Mouse (Mus musculus): Measurements from ENCODE around the gene Scp2d1.
"Not testable (repeated sequence)": the region's sequence is repeated elsewhere in the genome, so short reads cannot be mapped to it uniquely, and the experiment has no call there.

Scp2d1 gene

DNA sequence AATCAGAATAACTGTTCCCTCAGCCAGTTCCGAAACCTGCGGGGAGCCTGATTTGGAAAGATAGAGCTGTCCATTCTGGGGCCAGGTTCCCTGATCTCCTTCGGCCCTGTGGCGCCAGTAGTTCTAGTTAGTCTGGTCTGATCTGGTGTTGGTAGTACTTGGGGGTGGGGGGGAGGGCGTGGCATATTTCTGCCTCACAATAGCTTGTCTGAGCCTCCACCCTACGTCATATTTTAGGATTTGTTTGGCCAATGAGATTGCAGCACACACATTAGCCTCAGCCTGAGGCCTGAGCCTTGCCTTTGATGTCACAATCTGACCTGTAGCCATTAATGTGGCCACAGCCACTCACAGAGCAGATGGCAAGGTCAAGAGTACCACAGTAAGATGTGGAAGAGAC is at the start of gene Scp2d1:
TSS of gene Scp2d1 (plus strand) at position 301 of the 400 bp plus-strand sequence.
- not testable (repeated sequence) for H3K9me3 ChIP-seq (ENCODE audit: low read length); H3K36me3 ChIP-seq (ENCODE audit: insufficient read depth, low read length); H3K4me1 ChIP-seq (replicated peaks; ENCODE audit: low read depth, low read length); H3K4me3 ChIP-seq (replicated peaks; ENCODE audit: low read length); H3K27me3 ChIP-seq (ENCODE audit: insufficient read depth, low read length)

DNA sequence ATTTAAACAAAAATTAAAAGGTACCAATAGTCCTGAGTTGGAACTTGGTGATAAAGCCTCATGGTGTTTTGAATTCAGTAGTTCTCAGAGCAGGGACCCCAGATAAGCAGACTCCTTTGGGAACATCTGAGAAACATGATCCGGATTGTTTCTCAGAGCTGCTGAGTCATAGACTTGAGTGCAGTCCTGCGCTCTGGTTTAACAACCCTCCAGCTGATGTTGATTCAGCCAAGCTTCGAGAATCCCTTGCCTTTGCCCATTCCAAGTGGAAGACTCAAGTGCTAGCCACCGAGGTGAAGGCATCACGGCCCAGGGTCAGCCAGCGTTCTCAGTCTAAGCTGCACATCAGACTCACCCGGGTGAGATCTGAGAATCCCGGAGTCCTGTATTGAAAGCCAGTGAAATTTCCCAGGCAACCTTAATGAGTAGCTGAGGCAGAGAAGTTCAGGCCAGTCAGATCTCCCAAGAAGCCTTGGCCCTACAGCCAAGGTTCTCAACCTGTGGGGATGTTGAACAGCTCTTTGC is 48.8 kb upstream of the Scp2d1 start:
- Histone ChIP-seq H3K9me3 (ENCODE audit: low read length) (no peaks in the 10 kb centered on the region), H3K36me3 (ENCODE audit: insufficient read depth, low read length) (no peaks in the 10 kb centered on the region), H3K4me1 (replicated peaks; ENCODE audit: low read depth, low read length) (0 out of 2 replicates have a peak, but pooled peaks cover 6% of the 10 kb centered on the region), H3K27me3 (ENCODE audit: insufficient read depth, low read length) (no peaks in the 10 kb centered on the region), H3K4me3 (replicated peaks; ENCODE audit: low read length) (no peak overlapping the region)
- no peak for TF ChIP-seq POU5F1 (IDR thresholded peaks at IDR 0.05; ENCODE audit: borderline replicate concordance, low read length)
- no peak for TF ChIP-seq NANOG (IDR thresholded peaks at IDR 0.05; ENCODE audit: borderline replicate concordance, low read length)
- TF ChIP-seq CTCF (conservative IDR thresholded peaks at IDR 0.05; ENCODE audit: low read length), result no peak

- no peak overlapping the region for H3K4me3 ChIP-seq (replicated peaks; ENCODE audit: low read length)
- H3K36me3 ChIP-seq (ENCODE audit: insufficient read depth, low read length), result no peaks in the 10 kb centered on the region
- H3K4me1 ChIP-seq (replicated peaks; ENCODE audit: low read depth, low read length), result 0 out of 2 replicates have a peak, but pooled peaks cover 6% of the 10 kb centered on the region
- TF ChIP-seq POU5F1 (IDR thresholded peaks at IDR 0.05; ENCODE audit: borderline replicate concordance, low read length), result no peak
- no peak for TF ChIP-seq CTCF (conservative IDR thresholded peaks at IDR 0.05; ENCODE audit: low read length)
- TF ChIP-seq NANOG (IDR thresholded peaks at IDR 0.05; ENCODE audit: borderline replicate concordance, low read length), result no peak
- H3K9me3 ChIP-seq (ENCODE audit: low read length), result no peaks in the 10 kb centered on the region
- no peaks in the 10 kb centered on the region for H3K27me3 ChIP-seq (ENCODE audit: insufficient read depth, low read length)
Measured at GRCm38 (mm10) chr2:144775626-144776025, 47.8 kb upstream of the Scp2d1 start.

- no peak overlapping the region for H3K4me3 ChIP-seq (replicated peaks; ENCODE audit: low read length)
- no peak for TF ChIP-seq POU5F1 (IDR thresholded peaks at IDR 0.05; ENCODE audit: borderline replicate concordance, low read length)
- TF ChIP-seq CTCF (conservative IDR thresholded peaks at IDR 0.05; ENCODE audit: low read length), result no peak
- TF ChIP-seq NANOG (IDR thresholded peaks at IDR 0.05; ENCODE audit: borderline replicate concordance, low read length), result no peak
- H3K4me1 ChIP-seq (replicated peaks; ENCODE audit: low read depth, low read length), result 0 out of 2 replicates have a peak, but pooled peaks cover 6% of the 10 kb centered on the region
- H3K36me3 ChIP-seq (ENCODE audit: insufficient read depth, low read length), result no peaks in the 10 kb centered on the region
- H3K9me3 ChIP-seq (ENCODE audit: low read length), result no peaks in the 10 kb centered on the region
- no peaks in the 10 kb centered on the region for H3K27me3 ChIP-seq (ENCODE audit: insufficient read depth, low read length)
Measured at GRCm38 (mm10) chr2:144779263-144779662, 44.2 kb upstream of the Scp2d1 start.

DNA sequence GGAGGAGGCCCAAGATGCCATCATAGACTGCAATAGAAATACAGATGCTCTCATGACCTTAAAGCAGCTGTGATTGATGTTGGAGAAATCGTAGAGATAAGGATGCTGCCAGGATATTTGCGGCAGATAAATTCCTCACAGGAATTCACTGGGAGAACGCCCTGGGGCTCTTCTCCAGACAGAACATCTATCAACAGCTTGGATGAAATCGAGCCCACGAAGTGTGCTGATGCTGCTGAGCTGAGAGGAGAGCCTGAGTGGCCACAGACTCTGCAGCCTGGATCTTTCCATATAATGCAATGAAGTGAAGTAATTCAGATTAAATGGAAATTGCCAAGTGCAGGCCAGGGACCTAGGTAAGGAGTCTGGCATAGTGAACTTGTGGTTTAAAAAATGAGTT is 42.7 kb upstream of the Scp2d1 start:
- Histone ChIP-seq H3K9me3 (ENCODE audit: low read length) (no peaks in the 10 kb centered on the region), H3K4me1 (replicated peaks; ENCODE audit: low read depth, low read length) (no peaks in the 10 kb centered on the region), H3K4me3 (replicated peaks; ENCODE audit: low read length) (no peak overlapping the region), H3K36me3 (ENCODE audit: insufficient read depth, low read length) (no peaks in the 10 kb centered on the region), H3K27me3 (ENCODE audit: insufficient read depth, low read length) (no peaks in the 10 kb centered on the region)
- TF ChIP-seq CTCF (conservative IDR thresholded peaks at IDR 0.05; ENCODE audit: low read length), result no peak
- TF ChIP-seq POU5F1 (IDR thresholded peaks at IDR 0.05; ENCODE audit: borderline replicate concordance, low read length), result no peak
- no peak for TF ChIP-seq NANOG (IDR thresholded peaks at IDR 0.05; ENCODE audit: borderline replicate concordance, low read length)

DNA sequence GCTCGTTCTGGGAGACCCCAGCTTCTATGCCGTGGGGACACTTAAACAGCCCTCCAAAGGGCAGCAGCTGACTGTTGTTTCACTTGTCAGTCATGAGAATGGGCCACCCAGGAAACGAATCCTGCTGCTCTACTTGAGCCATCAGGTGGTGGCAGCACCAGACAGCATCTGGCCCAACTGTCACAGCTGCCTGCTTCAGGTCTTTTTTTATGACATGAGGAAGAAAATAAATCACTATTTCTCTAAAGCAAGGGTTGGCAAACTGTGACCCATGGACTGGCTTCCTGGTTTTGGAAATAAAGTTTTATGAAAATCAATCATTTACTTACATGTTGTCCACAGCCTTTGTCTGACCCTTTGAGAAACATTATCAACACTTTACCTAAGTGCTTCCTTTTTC is 41.6 kb upstream of the Scp2d1 start:
- Histone ChIP-seq H3K4me3 (replicated peaks; ENCODE audit: low read length) (no peak overlapping the region), H3K36me3 (ENCODE audit: insufficient read depth, low read length) (no peaks in the 10 kb centered on the region), H3K4me1 (replicated peaks; ENCODE audit: low read depth, low read length) (no peaks in the 10 kb centered on the region), H3K27me3 (ENCODE audit: insufficient read depth, low read length) (no peaks in the 10 kb centered on the region), H3K9me3 (ENCODE audit: low read length) (no peaks in the 10 kb centered on the region)
- TF ChIP-seq NANOG (IDR thresholded peaks at IDR 0.05; ENCODE audit: borderline replicate concordance, low read length) (no peak), CTCF (conservative IDR thresholded peaks at IDR 0.05; ENCODE audit: low read length) (no peak), POU5F1 (IDR thresholded peaks at IDR 0.05; ENCODE audit: borderline replicate concordance, low read length) (no peak)

- H3K4me1 ChIP-seq (replicated peaks; ENCODE audit: low read depth, low read length), result no peaks in the 10 kb centered on the region
- TF ChIP-seq POU5F1 (IDR thresholded peaks at IDR 0.05; ENCODE audit: borderline replicate concordance, low read length) (no peak), NANOG (IDR thresholded peaks at IDR 0.05; ENCODE audit: borderline replicate concordance, low read length) (no peak), CTCF (conservative IDR thresholded peaks at IDR 0.05; ENCODE audit: low read length) (no peak)
- no peaks in the 10 kb centered on the region for H3K27me3 ChIP-seq (ENCODE audit: insufficient read depth, low read length)
- H3K4me3 ChIP-seq (replicated peaks; ENCODE audit: low read length), result no peak overlapping the region
- no peaks in the 10 kb centered on the region for H3K9me3 ChIP-seq (ENCODE audit: low read length)
- no peaks in the 10 kb centered on the region for H3K36me3 ChIP-seq (ENCODE audit: insufficient read depth, low read length)
Measured at GRCm38 (mm10) chr2:144782481-144782880, 41.0 kb upstream of the Scp2d1 start.

DNA sequence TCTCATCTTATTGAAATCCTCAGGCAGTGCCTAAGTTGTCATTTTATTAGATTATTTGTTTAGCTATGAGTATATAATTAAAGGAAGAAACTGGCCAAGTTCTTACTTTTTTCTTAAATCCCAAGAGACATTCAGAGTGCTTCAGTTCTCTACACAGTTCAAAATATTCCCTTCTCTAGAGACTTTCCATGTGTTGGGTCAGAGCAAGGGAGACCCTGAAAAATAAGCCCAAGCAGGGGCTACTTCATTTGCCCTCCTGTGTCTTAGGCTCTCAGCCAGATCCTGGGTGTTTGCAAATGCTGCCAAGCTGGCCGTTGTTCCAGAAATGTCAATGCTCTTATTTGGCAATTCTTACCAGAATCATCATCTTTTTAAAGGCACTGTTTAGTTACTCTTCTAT is 40.3 kb upstream of the Scp2d1 start:
- no peaks in the 10 kb centered on the region for H3K27me3 ChIP-seq (ENCODE audit: insufficient read depth, low read length)
- no peaks in the 10 kb centered on the region for H3K4me1 ChIP-seq (replicated peaks; ENCODE audit: low read depth, low read length)
- TF ChIP-seq POU5F1 (IDR thresholded peaks at IDR 0.05; ENCODE audit: borderline replicate concordance, low read length), result no peak
- TF ChIP-seq NANOG (IDR thresholded peaks at IDR 0.05; ENCODE audit: borderline replicate concordance, low read length), result no peak
- H3K9me3 ChIP-seq (ENCODE audit: low read length), result no peaks in the 10 kb centered on the region
- no peak overlapping the region for H3K4me3 ChIP-seq (replicated peaks; ENCODE audit: low read length)
- H3K36me3 ChIP-seq (ENCODE audit: insufficient read depth, low read length), result no peaks in the 10 kb centered on the region

DNA sequence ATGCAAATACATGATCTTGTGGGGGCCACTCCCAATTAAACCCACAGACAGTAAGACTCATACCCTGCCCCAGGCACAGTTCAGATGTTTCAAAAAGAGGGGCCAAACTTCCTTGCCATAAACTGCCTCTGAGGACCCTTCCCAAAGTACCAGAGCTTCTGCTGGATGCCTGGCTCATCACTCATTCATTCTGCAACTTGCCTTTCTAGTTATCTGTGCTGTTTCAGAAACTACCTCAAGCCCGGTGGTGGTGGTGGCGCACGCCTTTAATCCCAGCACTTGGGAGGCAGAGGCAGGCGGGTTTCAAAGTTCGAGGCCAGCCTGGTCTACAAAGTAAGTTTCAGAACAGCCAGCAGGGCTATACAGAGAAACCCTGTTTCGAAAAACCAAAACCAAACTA is 39.6 kb upstream of the Scp2d1 start:
- H3K9me3 ChIP-seq (ENCODE audit: low read length), result no peaks in the 10 kb centered on the region
- TF ChIP-seq CTCF (conservative IDR thresholded peaks at IDR 0.05; ENCODE audit: low read length) (no peak), NANOG (IDR thresholded peaks at IDR 0.05; ENCODE audit: borderline replicate concordance, low read length) (no peak), POU5F1 (IDR thresholded peaks at IDR 0.05; ENCODE audit: borderline replicate concordance, low read length) (no peak)
- no peaks in the 10 kb centered on the region for H3K4me1 ChIP-seq (replicated peaks; ENCODE audit: low read depth, low read length)
- no peak overlapping the region for H3K4me3 ChIP-seq (replicated peaks; ENCODE audit: low read length)
- no peaks in the 10 kb centered on the region for H3K27me3 ChIP-seq (ENCODE audit: insufficient read depth, low read length)
- H3K36me3 ChIP-seq (ENCODE audit: insufficient read depth, low read length), result no peaks in the 10 kb centered on the region

All from E14TG2a.4 (cell line).